Mouse (Mus musculus) erythroblast, adult 5-6 weeks (primary cell): ENCODE measurements around the gene Surf4. TPM values are rescaled to one million over a fixed set of nuclear protein-coding genes. Genes with fewer than 3 reads are reported as not detected.
A peak's percentile ranks its signal among the peaks of the same experiment; 100 is the strongest.

Experiments
- ATAC-seq: replicated peaks from 2 replicates; pipeline ENCODE4 v1.8.0; 2016; ENCODE audit warnings: moderate number of reproducible peaks, mild to moderate bottlenecking, moderate TSS enrichment, inconsistent platforms; ENCODE audit not compliant: poor library complexity, low FRiP score, severe bottlenecking
- total RNA-seq, 2 experiments: library from RNA; stranded (forward) in 1 of 2; stranded (reverse) in 1 of 2; fragments of 150-400 nt in 1 of 2; fragments of 200-764, 138-1000 nt in 1 of 2; gene quantifications; 2 replicates each; pipeline versions ENCODE4 v1.2.3 to v1.2.4; 2015 to 2017; ENCODE audit warnings: low replicate concordance in 2 of 2

The Surf4 gene
- total RNA-seq, 2 experiments from 2014 or later = 21.4 to 24.4 TPM

DNA sequence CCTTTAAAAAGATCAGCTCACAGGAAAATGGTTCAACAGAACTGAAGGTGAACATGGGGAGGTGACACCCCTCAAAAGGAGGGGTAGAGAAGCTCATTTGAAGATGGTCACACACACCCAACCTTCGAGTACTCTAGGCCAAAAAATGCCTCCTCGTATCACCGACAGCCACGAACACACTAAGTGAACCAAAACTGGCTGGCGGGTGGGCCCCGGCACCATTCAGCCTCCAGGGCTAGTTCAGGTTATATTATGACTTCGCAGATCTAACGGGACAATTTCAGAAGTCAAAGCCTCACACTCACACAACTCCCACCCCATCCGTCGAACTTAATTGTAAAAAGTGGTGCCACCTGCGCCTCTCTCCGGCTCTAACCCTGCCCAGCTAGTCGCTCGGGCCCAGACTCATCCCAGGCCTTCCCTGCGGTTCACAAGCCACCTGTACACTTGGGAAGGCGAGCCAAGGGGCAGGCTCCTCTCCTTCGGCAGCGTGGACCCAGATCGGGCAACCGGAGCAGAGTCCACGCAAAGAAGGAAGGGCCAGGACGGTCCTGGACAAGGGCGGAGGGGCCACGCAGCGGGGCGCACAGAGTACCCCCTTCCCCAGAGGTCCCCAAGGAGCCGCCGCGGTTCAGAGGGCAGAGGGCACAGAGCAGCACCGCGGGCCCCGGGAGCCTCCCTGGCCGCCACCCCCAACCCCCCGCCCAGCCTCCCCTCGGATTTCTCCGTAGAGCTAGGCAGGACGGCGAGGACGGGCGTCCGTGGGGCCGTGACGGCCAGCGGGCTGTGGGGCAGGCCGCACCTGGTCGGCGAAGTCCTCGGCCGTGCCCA, 1.0 kb downstream of the Surf4 start:
- peak; percentile 33 for ATAC-seq

DNA sequence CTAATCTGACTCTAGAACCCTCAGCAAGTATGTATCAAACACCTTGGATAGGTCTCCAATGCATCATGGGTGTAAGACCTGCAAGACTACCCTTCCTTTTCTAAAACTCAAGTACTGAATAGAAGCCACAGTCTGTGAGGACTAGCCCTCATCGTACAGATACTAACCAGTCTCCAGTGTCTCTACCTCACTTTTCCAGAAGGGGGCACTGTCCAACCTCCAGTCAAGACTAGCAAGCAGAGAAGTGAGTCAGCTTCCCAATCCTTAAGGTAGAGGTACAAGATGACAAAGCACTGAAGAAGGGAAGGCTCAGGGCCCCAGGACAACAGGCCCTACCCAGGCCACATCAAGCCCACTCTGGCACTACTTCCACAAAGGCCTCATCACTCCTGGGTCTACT, 3.3 kb downstream of the Surf4 start:
- ATAC-seq = peak; percentile 53

DNA sequence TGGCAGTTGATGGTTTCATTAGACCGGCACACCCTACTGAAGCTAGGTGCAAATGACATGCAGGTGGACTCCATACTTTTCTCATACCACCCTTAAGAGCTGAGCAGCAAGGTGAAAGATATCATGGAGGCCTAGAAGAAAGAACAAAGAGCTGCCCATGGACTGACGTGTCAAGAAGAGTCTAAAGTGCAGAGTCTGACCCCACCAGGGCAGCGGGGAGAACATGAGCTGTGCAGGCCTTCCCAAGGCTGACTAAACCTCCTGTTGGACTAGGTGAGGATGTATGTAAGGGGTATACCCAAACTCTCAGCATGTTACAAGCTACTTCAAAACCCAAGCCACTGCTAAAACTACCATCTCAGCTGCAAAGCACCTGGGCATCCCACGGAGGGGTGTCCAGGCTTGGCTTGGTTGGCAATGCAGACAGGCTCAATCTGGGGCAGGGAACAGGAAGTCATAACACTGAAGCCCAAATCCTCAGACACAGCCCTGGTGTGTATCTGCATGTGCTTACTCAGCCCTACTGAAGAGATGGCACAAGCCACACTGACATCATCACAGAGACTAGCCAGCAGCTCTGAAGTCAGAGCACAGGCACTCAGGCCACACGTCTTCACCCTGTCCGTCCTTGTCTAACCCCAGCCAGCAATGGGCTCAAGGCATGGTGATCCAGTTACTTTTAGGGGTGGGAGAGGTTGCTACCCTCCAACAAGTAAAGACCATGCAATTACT, 5.8 kb downstream of the Surf4 start:
- no peak for ATAC-seq

DNA sequence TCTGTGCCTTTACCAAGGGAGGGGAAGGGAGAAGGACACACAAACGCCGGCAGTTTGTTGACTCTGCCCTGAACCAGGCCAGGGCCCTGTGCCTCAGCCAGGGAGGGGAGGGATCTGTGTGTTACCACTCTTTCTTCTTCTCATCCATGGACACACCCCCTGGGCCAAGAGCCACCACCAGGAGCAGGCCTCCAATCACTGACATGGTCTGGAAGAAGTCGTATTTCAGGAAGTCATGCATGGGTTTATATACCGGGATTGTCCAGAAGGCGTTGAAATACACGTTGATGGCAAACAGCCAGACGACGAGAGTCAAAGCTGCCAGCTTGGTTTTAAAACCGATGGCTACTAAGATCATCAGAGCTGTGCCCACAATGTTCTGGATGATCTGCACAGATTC, 11.9 kb downstream of the Surf4 start:
- ATAC-seq = no peak

DNA sequence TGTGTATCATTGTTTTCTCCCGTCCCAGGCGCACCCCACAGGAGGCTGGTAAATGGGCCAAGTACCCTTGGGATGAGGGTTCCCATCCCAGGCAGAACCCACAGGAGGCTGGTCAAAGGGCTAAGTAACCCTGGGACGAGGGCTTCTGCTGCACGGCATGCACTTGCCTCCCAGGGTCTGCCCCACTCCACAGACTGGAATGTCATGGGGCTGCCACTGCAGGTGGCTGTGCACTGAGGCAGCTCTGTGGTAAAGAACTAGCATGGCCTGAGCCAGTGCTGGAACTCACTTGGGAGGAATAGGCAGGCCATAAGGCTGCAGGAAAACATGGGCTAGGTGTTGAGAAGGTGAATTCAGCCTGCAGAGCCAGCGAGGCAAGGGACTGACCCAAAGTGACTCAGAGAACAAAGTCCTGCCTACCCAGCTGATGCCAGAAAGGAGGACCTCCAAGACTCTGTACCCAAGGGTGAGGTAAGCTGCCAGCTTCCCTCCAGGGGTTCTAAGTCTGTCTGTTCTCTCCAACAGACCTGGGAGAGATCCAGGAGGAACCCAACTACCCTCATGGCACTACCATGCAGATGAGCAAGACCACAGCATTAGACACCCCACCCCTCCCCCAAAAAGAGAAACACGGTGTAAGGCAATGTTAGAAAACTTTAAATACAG, 13.4 kb downstream of the Surf4 start:
- no peak for ATAC-seq

DNA sequence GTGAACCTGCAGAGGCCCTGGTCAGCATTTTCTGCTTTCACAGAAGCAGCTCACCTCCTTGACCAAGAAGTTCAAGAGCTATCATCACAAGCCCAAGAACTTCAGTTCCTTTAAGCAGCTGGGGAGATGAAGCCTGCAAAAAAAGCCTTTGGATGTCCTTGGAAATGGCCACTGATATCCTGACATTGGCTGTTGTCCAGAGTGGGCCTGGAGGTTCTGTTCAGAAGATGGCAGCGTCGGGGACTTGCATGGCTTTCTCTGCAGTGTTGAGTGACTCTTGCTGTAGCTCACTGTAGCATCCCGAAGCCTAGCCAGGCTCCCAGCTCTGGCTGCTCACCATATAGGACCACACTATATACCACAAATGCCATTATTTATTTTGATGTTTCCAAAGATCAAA, 14.0 kb downstream of the Surf4 start:
- ATAC-seq = no peak

DNA sequence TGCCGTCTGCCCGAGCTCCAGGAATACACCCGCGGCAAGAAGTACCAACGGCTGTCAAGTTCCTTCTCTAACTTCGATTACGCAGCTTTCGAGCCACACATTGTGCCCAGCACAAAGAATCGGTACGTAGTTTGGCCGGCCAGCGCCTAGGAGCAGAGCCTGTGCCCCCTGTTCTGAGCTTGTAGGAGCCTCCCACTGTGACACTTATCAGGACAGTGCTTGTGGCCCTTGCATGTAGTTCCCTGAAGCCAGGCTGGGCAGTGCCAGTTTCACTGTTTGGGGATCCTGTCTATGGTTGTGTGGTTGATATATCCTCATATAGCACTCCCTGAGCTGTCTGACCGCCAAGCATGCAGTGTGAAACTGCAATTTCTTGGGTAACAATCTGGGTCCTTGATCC, 17.0 kb downstream of the Surf4 start:
- peak; percentile 40 for ATAC-seq

DNA sequence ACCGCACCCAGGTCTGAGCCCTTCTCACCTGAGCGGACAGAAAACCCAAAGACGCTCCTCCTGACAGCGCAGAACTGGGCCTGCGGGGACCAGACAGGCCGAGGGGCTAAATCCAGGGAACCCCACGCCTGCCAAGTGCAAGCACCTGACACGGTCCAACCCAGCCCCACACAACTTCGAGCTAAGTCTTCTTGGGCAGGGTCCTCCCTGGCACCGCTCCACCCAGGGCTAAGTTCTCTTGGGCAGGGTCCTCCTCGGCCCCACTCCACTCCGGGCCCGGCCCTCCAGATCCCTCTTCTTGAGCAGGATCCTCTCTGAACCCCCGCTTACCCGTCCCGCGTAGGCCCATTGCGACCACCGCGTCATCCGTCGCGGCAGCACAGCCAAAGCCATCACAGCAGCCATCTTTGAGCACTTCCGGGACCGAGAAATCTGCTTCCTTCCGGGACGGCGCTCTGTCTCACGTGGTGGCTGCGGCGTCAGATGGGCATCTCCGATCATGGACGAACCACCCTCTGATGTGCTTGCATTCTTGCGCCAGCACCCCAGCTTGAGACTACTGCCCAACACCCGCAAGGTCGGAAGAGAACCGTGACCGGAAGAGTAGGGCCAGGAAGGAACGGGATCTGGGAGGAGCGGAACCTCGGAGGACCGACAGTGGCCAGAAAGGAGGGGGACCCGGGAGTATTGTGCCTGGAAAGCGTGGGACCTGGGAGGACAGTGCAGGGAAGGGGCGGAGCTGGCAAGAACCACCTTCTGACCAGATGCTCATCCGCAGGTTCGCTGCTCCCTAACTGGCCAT, 17.6 kb downstream of the Surf4 start, which contains the start of the genes Surf2 and Surf1:
Gene Surf2, plus strand, starts transcription at position 441 of the 802 bp plus-strand sequence.
Gene Surf1, minus strand, starts transcription at position 604 of the 802 bp plus-strand sequence.
- ATAC-seq = peak; percentile 85

DNA sequence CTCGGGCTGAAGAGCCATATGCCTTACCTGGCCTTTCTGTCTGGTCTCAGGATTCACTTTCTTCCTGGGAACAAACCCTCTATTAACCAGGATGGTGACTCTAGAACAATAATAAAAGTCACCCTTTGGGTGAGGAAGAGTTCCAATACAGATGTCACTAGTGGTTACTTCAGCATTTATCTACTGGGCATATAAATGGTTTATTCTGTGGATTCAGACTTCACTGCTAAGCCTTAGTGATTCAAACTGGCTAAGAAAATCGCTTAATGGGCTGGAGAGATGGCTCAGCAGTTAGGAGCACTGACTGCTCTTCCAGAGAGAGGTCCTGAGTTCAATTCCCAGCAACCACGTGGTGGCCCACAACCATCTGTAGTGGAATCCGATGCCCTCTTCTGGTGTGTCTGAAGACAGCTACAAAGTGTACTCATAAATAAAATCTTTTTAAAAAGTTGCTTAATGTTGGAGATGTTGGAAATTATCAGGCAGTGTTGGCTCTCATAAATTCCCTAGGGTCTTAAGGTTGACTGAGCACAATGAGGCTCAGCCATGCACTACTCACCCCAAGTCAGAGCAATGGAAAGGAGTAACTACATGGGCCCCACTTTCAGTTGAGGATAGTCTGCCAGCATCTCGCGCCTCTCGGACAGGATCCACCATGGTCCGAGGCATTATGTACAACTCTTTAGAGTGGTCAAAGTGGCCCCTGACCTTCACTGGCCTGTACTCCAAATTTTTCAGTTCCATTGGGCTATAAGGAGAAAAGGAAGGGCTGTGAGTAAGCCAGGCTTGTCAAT, 19.4 kb downstream of the Surf4 start:
- ATAC-seq = no peak

DNA sequence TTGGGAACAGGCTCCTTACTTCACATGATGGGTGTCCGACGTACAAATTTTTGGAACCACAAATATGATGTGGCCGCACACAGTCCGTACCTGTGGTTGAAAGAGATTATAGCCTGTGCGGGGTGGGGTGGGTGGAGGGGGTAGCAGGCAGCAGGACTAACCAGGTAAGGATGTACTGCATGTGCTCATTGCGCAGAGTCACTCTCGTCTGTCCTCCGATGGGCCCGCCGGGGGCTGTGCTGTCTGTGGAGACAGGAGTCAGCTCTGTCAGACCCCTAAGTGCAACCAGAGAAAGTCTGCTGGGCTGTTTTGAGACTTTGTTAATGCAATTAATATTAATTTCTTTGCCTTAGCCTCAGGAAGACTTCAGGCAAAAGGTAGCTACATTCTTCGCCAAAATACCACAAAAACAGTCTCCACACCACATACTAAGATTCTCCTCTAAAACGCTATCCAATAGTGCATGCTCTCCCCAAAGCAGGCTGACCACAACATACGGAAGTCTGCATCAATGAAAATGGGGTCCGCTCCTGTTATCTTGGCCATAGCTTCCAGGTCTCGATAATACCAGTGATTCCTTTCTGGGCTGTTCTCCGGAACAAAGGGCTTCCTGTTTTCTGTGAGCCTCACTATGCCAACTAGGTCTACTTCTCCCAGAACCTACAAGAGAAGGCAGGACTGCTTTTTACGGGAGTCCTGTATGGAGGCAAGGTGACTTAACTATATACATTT, 20.1 kb downstream of the Surf4 start:
- no peak for ATAC-seq

DNA sequence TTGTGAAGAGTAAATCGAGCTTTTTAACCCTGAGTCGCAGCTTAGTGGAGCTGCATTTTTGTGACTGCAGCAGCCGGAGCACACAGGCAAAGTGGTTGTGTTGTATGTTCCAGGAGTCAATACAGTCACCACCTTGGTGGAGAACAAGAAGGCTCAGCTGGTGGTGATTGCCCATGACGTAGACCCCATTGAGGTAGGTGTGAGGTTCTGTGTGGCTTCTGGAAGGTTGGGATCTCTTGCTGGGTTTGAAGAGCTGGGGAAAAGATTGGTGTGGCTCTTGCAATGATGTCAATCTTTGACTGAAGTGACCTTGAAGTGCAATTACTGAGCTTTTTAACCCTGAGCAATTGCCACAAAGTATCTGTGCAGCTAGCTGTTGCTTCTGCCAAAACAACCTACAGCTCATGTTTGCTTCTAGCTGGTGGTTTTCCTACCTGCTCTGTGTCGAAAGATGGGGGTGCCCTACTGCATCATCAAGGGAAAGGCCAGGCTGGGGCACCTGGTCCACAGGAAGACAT, 21.4 kb downstream of the Surf4 start:
- ATAC-seq = no peak

DNA sequence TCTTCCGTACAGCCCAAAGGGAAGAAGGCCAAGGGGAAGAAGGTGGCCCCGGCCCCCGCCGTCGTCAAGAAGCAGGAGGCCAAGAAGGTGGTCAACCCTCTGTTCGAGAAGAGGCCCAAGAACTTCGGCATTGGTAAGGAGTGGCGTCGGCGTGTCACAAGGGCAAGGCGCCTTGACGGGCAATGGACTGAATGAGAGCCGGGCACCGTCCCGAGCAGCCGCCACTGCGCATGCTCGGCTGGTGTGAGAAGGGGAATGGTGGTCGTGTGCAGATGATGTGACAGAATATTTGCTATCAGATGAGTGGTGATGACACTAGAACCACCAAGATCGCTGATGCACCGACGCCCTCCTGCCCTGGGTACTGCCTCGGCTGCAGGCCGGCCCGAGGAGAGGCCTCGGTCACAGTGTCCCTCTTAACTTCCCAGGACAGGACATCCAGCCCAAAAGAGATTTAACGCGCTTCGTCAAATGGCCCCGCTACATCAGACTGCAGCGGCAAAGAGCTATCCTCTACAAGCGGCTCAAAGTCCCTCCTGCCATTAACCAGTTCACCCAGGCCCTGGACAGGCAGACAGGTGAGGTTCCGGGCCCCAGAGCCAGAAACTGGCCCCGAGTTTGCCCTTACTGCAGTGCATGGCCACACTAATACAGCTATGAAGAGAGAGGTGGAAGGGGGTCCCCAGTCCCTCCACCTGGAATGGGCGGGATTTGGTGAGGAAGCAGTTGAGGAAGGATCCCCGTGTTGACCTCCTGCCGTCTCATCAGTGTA, 22.5 kb downstream of the Surf4 start:
- ATAC-seq = peak; percentile 47

DNA sequence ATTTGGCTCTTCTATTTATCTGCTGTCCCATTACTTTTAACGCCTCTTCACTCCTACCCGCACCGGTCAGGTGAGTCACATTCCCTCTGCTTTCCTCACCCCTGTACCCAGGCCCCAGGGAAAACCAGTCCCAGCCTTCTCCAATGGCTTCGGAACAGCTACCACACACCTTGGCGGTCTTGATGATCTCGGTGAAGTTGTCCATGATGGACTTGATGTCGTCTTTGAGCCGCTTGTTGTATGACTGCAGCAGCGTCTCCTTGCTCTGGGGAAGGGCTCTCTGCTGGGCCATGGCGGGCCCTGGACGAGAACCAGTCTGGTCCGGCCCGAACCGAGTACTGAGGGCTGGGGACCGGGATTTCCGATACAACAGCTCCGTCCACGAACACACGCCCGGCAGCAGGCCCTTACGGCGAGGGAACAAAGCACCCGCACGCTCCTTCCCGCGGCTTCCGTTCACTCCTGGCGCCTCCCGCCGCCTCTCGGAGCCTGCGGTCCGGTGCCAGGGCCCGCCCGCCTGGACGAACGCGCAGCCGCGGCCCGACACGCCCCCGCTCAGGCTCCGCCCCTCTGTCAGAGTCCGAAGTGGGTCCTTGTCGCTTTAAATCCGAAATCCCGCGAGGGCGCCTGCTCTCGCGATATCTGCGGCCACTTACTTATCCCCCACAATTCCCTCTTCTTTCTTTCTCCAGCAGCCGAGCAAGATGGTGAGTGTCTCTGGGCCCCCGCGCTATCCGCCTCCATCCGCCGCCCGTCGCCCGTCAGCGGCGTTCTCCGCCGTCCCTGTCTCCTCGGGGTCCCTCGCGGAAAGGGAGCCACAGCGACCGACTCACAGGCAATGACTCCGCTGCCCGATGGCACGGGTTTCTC, 23.4 kb downstream of the Surf4 start, which contains the start of the genes Med22 and Rpl7a:
Gene Med22, minus strand, starts transcription at position 554 of the 870 bp plus-strand sequence.
Gene Rpl7a, plus strand, starts transcription at position 641 of the 870 bp plus-strand sequence.
- peak; percentile 86 for ATAC-seq

DNA sequence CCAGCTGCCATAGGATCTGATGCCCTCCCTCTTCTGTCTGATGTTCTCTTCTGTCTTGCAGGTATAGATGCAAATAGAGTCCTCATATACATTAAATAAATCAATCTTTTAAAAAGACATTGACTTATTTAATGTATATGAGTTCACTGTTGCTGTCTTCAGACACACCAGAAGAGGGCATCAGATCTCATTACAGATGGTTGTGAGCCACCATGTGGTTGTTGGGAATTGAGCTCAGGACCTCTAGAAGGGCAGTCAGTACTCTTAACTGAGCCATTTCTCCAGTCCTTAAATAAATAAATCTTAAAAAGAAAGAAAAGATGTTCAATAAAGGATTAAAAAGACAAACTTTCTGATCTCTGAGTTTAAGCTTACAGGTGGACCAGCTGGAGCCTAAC, 24.3 kb downstream of the Surf4 start:
- no peak for ATAC-seq

DNA sequence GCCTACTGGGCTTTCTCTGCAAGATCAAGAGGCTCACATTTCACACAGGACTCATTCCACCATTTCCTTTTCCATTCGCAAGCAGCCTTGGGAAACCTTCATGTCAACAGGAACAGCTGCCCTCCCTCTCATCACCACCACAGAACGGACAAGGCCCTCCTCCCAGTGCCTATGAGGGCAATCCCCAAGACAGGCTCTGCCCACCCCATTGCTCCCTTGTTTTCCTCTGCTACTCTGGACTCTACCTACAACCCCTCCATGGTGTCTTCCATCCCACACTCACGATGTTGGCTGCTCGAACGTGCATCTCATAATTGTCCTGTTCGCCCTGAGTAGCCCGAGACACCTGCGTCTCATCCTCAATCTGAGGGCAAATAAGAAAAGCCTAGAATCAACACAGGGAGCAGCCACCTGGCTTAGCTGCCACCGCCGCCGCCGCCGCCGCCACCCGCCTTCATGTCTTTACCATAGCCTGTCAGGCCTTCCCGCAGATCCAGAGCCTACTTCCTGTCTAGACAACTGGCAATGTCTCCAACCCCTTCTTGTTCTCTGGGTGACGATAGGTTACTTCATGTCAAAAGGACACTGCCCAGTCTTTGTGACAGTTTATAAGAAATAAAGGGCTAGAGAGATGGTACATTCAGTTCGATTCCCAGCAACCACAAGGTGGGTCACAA, 24.9 kb downstream of the Surf4 start:
- no peak for ATAC-seq

DNA sequence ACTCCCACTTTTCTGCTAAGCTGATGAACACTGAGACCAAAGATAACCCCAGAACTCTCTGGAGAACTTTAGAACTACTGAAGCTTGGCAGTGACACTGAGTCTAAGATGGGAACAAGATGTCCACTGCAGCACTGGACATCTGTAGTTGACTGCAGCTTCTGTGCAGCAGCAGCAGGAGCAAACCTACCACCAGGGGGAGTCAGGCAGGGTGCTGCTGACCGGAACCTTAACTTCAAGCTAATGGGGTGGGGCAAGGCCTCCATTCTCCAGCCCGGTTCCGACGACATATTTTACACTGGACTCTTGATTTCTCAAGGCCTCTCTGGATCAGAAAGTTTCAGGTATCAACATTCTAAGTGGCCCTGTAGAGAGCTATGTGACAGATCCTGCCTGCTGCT, 26.6 kb downstream of the Surf4 start:
- no peak for ATAC-seq
